In the genomic region with DNA sequence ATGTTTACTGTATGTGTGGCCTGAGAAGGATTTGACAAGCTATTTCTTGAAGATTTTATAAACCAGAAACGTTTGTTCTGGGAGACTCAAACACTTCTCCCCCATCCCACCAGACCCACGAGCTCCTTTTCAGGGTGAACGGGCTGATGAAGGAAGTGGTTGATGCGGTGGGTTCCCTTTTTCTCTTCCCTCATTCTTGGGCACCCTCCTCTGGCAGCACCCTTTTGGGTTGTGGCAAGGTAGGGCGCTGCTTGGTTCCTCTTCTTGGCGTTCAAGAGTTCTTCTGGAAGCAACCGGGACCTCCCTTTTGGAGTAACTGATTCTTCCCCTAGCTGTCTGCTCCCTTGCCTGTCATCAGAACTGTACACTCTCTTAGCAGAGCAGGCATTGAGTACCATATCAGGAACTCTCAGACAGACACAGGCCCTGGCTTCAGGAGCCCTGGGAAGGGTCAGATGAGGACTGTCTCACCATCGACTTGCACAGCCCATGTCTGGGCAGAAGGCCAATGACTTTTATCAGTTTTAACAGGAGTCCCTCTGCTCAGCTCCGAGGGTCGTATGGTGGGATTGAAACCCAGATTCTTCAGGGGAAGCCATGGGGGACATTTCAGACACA, we compare ENCODE assay signal across 14 mouse cellular contexts. TPM values are rescaled to one million over a fixed set of nuclear protein-coding genes. Genes with fewer than 3 reads are reported as not detected.
A peak's percentile ranks its signal among the peaks of the same experiment; 100 is the strongest.
DNase-seq lines count a peak whose midpoint lies in the region; ATAC-seq and TF ChIP-seq lines count a peak whose summit lies in the region.
"Had no signal": no experiment of that assay in that cellular context is flagged by ENCODE, and none has a peak within 500 bp of the region (broad histone marks: within the 10 kb centered on the region; RNA-seq: fewer than 3 reads in every experiment).

No protein-coding gene starts in this region.

- no peak overlapping the region for H3K27ac ChIP-seq in heart, postnatal 0 days (ENCODE audit: low read depth)
- peak overlapping the region; percentile 48 for H3K27ac ChIP-seq in MEL (ENCODE audit: control insufficient read depth, low read depth, low read length)
- H3K27ac ChIP-seq: hindbrain, embryonic 15.5 days had no signal

- TF ChIP-seq EP300 in heart, postnatal 0 days (IDR thresholded peaks at IDR 0.05; ENCODE audit: low read depth), result no peak
- TF ChIP-seq EP300 in MEL (IDR thresholded peaks at IDR 0.05; ENCODE audit: low read depth in 1 of 2, low read length in 2 of 2), result peak; percentile 79 to 82

- ATAC-seq in heart, postnatal 0 days (ENCODE audit: insufficient read depth, low read depth), result 0 out of 2 replicates have a peak, but pooled peaks have one; percentile 67
- peak; percentile 77 to 84 for ATAC-seq in hematopoietic stem cell, adult 5-6 weeks (replicated peaks in 1 of 2; ENCODE audit: insufficient read depth in 1 of 2, low FRiP score in 2 of 2, low TSS enrichment in 1 of 2, low read depth in 1 of 2, poor library complexity in 2 of 2, severe bottlenecking in 2 of 2)
- ATAC-seq: forebrain, embryonic 14.5 days had no signal

- H3K79me2 ChIP-seq in MEL (ENCODE audit: control insufficient read depth, insufficient read depth, low read length, poor library complexity), result no peaks in the 10 kb centered on the region

- no peak overlapping the region for H3K9ac ChIP-seq in heart, postnatal 0 days (replicated peaks; ENCODE audit: low read depth, low read length)
- H3K9ac ChIP-seq in MEL (ENCODE audit: control insufficient read depth, low read depth, low read length, poor library complexity, severe bottlenecking), result no peak overlapping the region
- H3K9ac ChIP-seq: hindbrain, embryonic 15.5 days had no signal

- H3K9me3 ChIP-seq in heart, postnatal 0 days (replicated peaks; ENCODE audit: control insufficient read depth, low read length), result no peaks in the 10 kb centered on the region
- no peaks in the 10 kb centered on the region for H3K9me3 ChIP-seq in MEL (replicated peaks; ENCODE audit: insufficient read depth, low read length)
- H3K9me3 ChIP-seq: hindbrain, embryonic 15.5 days had no signal

- no peak for TF ChIP-seq CTCF in heart, postnatal 0 days (IDR thresholded peaks at IDR 0.05; ENCODE audit: low read depth)
- TF ChIP-seq CTCF in MEL (IDR thresholded peaks at IDR 0.05 in 2 of 3, conservative IDR thresholded peaks at IDR 0.05 in 1 of 3; ENCODE audit: control insufficient read depth in 1 of 3, insufficient read depth in 1 of 3, low read depth in 2 of 3, low read length in 3 of 3, poor library complexity in 1 of 3, severe bottlenecking in 1 of 3), result no peak

- no peak for TF ChIP-seq RAD21 in MEL (IDR thresholded peaks at IDR 0.05; ENCODE audit: low read depth, low read length)

- TF ChIP-seq POLR2A in MEL (IDR thresholded peaks at IDR 0.05; ENCODE audit: control insufficient read depth in 1 of 2, insufficient read depth in 1 of 2, low read depth in 1 of 2, low read length in 2 of 2, poor library complexity in 1 of 2), result no peak

- no peak overlapping the region for H3K4me3 ChIP-seq in heart, postnatal 0 days (ENCODE audit: low read depth, low read length)
- no peak overlapping the region for H3K4me3 ChIP-seq in MEL (ENCODE audit: control insufficient read depth in 1 of 2, insufficient read depth in 1 of 2, low read depth in 2 of 2, low read length in 2 of 2)
- H3K4me3 ChIP-seq: hindbrain, embryonic 15.5 days had no signal

- H3K27me3 ChIP-seq in heart, postnatal 0 days (ENCODE audit: control insufficient read depth, insufficient read depth, low read length), result no peaks in the 10 kb centered on the region
- H3K27me3 ChIP-seq in MEL (ENCODE audit: control insufficient read depth in 1 of 2, insufficient read depth in 2 of 2, low read length in 2 of 2), result no peaks in the 10 kb centered on the region
- H3K27me3 ChIP-seq: hindbrain, embryonic 15.5 days had no signal

- H3K4me1 ChIP-seq in heart, postnatal 0 days (ENCODE audit: control insufficient read depth, insufficient read depth), result no peaks in the 10 kb centered on the region
- H3K4me1 ChIP-seq in MEL (ENCODE audit: control insufficient read depth in 1 of 2, insufficient read depth in 2 of 2, low read length in 2 of 2), result peaks cover 19 to 64% of the 10 kb centered on the region in 2 experiments
- H3K4me1 ChIP-seq: hindbrain, embryonic 15.5 days had no signal

- no peak for DNase-seq in heart, postnatal 0 days (ENCODE audit: low spot score)
- no peak for DNase-seq in heart, adult 9 months (ENCODE audit: low spot score in 2 of 2)
- peak; percentile 81 for DNase-seq in MEL (ENCODE audit: low read depth, low spot score)
- DNase-seq in lung, postnatal 4 days, result peak; percentile 30 to 49
- no peak for DNase-seq in cerebellum, adult 8-10 months
- no peak for DNase-seq in cerebellum, adult 11-12 months
- DNase-seq in neural tube, embryonic 10.5 days (ENCODE audit: extremely low spot score, low spot score), result no peak
- DNase-seq: adrenal gland, postnatal 25 days; cerebellum, adult 9-10 months; kidney, adult 9 months; right cerebral cortex, postnatal 25 days had no signal

- WGBS in heart, postnatal 0 days, result 37% methylated on average over 10 of the region's 10 CpGs

- H3K4me2 ChIP-seq in heart, postnatal 0 days (ENCODE audit: low read depth, low read length), result no peak overlapping the region
- H3K4me2 ChIP-seq: hindbrain, embryonic 15.5 days had no signal

- H3K36me3 ChIP-seq in heart, postnatal 0 days (replicated peaks; ENCODE audit: control insufficient read depth, insufficient read depth, low read length), result no peaks in the 10 kb centered on the region
- peaks cover 0 to 54% of the 10 kb centered on the region in 2 experiments; a peak in 2 of 4 replicates for H3K36me3 ChIP-seq in MEL (ENCODE audit: control insufficient read depth in 1 of 2, insufficient read depth in 2 of 2, low read length in 2 of 2)
- H3K36me3 ChIP-seq: hindbrain, embryonic 15.5 days had no signal

TF ChIP-seq in MEL, 35 proteins besides CTCF, POLR2A, EP300 and RAD21:
- TF ChIP-seq GABPA (IDR thresholded peaks at IDR 0.05; ENCODE audit: low read depth, low read length) (no peak), UBTF (IDR thresholded peaks at IDR 0.05; ENCODE audit: borderline replicate concordance, insufficient read depth, low read depth, low read length) (0 out of 2 replicates have a peak, but pooled peaks have one; percentile 53), ETS1 (IDR thresholded peaks at IDR 0.05; ENCODE audit: low read depth, low read length) (peak; percentile 32; the same call in 1 of the 2 replicates), POLR2AphosphoS5 (IDR thresholded peaks at IDR 0.05; ENCODE audit: borderline replicate concordance, low read depth, low read length) (no peak), JUND (IDR thresholded peaks at IDR 0.05; ENCODE audit: low read depth, low read length) (no peak), MYC (IDR thresholded peaks at IDR 0.05; ENCODE audit: low read depth, low read length) (no peak), SMC3 (IDR thresholded peaks at IDR 0.05; ENCODE audit: low read depth, low read length) (peak; percentile 28; the same call in 1 of the 2 replicates), POLR2AphosphoS2 (IDR thresholded peaks at IDR 0.05; ENCODE audit: low read length) (no peak), MYB (IDR thresholded peaks at IDR 0.05; ENCODE audit: low read depth, low read length) (peak; percentile 51; the same call in 1 of the 2 replicates), RCOR1 (IDR thresholded peaks at IDR 0.05; ENCODE audit: low read depth, low read length) (peak; percentile 53), HCFC1 (IDR thresholded peaks at IDR 0.05; ENCODE audit: low read depth, low read length) (no peak), GATA1 (IDR thresholded peaks at IDR 0.05; ENCODE audit: low read depth, low read length) (peak; percentile 75), TBP (IDR thresholded peaks at IDR 0.05; ENCODE audit: low read depth, low read length) (peak; percentile 77), ZNF384 (IDR thresholded peaks at IDR 0.05; ENCODE audit: low read depth, low read length) (no peak), TCF12 (IDR thresholded peaks at IDR 0.05; ENCODE audit: low read depth, low read length) (peak; percentile 78), TAL1 (IDR thresholded peaks at IDR 0.05; ENCODE audit: low read length) (peak; percentile 90)

RNA-seq across cellular contexts. Expression of a gene that starts 31.6 kb away (rescaled TPM):
- total RNA-seq in heart, postnatal 0 days (2014; rRNA removed; ENCODE audit: low replicate concordance), result 2.5 and 9.4 TPM in 2 replicates
- 2.3 and 2.5 TPM in 2 replicates for polyA plus RNA-seq in heart, postnatal 0 days (2015; fragmentation: Nextera tagmentation; extraction: Ambion mirVana)
- total RNA-seq in MEL (2012; rRNA removed), result 0.07 and 0.08 TPM in 2 replicates
- under 1 TPM in 1 of 2 experiments, not detected in 1; 0.04 TPM for polyA plus RNA-seq in MEL (2012; ENCODE audit: insufficient read depth in 1 of 2, insufficient read length in 2 of 2, low read depth in 1 of 2, low replicate concordance in 2 of 2, missing spikeins in 1 of 2)
- 5.4 and 6.4 TPM in 2 replicates for total RNA-seq in hematopoietic stem cell, adult 5-6 weeks (2017)

Comparison
In these comparisons a context has a peak if more than half of its experiments do, and no peak if none do; other contexts are left out.
1. DNase-seq: peak in MEL (single experiment) and lung, postnatal 4 days (2 of 2); none in heart, postnatal 0 days (single experiment), heart, adult 9 months (0 of 2), cerebellum, adult 8-10 months (single experiment), cerebellum, adult 11-12 months (single experiment) and neural tube, embryonic 10.5 days (single experiment).